Mouse (Mus musculus) kidney, embryonic 14.5 days (tissue): ENCODE results near the gene Ccdc157. TPM values are rescaled to one million over a fixed set of nuclear protein-coding genes. Genes with fewer than 3 reads are reported as not detected.
"Not testable (repeated sequence)": the region's sequence is repeated elsewhere in the genome, so short reads cannot be mapped to it uniquely, and the experiment has no call there.

Experiments used
- ATAC-seq: fragments of 200-750 bp; cut with Nextera tagmentation; 2 replicates; pipeline ENCODE4 v1.8.0; 2017; ENCODE audit warnings: moderate number of reproducible peaks, mild to moderate bottlenecking, moderate TSS enrichment, moderate library complexity; ENCODE audit not compliant: low FRiP score, low TSS enrichment
- H3K27ac ChIP-seq: fragments of 300-500 bp; sonication (generic); 2 replicates; pipeline ENCODE4 v1.5.1; 2014; ENCODE audit warnings: low read depth, mild to moderate bottlenecking, low read length, moderate library complexity, mixed read lengths
- H3K27me3 ChIP-seq: fragments of 300-500 bp; sonication (generic); 2 replicates; pipeline ENCODE4 v1.6.1; 2014; ENCODE audit warnings: mild to moderate bottlenecking, low read length; ENCODE audit not compliant: control insufficient read depth, insufficient read depth
- H3K36me3 ChIP-seq: fragments of 300-500 bp; sonication (generic); 2 replicates; pipeline ENCODE4 v1.6.1; 2014; ENCODE audit warnings: low read length, mixed read lengths; ENCODE audit not compliant: control insufficient read depth, insufficient read depth
- H3K4me1 ChIP-seq: fragments of 300-500 bp; sonication (generic); 2 replicates; pipeline ENCODE4 v1.6.1; 2014; ENCODE audit warnings: low read length, mixed read lengths; ENCODE audit not compliant: control insufficient read depth, insufficient read depth
- H3K4me2 ChIP-seq: fragments of 300-500 bp; sonication (generic); replicated peaks from 2 replicates; pipeline ENCODE4 v1.6.1; 2014; ENCODE audit warnings: low read depth, mild to moderate bottlenecking, low read length
- H3K4me3 ChIP-seq: fragments of 300-500 bp; sonication (generic); 2 replicates; pipeline ENCODE4 v1.5.1; 2014; ENCODE audit warnings: mild to moderate bottlenecking, low read length
- H3K9ac ChIP-seq: fragments of 300-500 bp; sonication (generic); 2 replicates; pipeline ENCODE4 v1.6.1; 2014; ENCODE audit warnings: low read depth, mild to moderate bottlenecking, low read length, moderate library complexity
- H3K9me3 ChIP-seq: fragments of 300-500 bp; sonication (generic); 2 replicates; pipeline ENCODE4 v1.6.1; 2016; ENCODE audit warnings: low read length; ENCODE audit not compliant: control insufficient read depth
- WGBS: fragments of 180-500 bp; shearing (Covaris S2); extraction: QIAGEN DNeasy Blood & Tissue Kit; methylation state at CpG from one replicate; pipeline ENCODE4 v1.1.7; 2014; 5-methylcytosine and 5-hydroxymethylcytosine counted together
- polyA plus RNA-seq: library from polyadenylated mRNA; unstranded; fragments of >200 nt; fragmentation: Nextera tagmentation; extraction: Ambion mirVana; gene quantifications from 2 replicates; pipeline ENCODE4 v1.2.1, GENCODE M21; 2014

The Ccdc157 gene
- polyA plus RNA-seq, 1 experiment from 2014 or later: 6.8 TPM

DNA sequence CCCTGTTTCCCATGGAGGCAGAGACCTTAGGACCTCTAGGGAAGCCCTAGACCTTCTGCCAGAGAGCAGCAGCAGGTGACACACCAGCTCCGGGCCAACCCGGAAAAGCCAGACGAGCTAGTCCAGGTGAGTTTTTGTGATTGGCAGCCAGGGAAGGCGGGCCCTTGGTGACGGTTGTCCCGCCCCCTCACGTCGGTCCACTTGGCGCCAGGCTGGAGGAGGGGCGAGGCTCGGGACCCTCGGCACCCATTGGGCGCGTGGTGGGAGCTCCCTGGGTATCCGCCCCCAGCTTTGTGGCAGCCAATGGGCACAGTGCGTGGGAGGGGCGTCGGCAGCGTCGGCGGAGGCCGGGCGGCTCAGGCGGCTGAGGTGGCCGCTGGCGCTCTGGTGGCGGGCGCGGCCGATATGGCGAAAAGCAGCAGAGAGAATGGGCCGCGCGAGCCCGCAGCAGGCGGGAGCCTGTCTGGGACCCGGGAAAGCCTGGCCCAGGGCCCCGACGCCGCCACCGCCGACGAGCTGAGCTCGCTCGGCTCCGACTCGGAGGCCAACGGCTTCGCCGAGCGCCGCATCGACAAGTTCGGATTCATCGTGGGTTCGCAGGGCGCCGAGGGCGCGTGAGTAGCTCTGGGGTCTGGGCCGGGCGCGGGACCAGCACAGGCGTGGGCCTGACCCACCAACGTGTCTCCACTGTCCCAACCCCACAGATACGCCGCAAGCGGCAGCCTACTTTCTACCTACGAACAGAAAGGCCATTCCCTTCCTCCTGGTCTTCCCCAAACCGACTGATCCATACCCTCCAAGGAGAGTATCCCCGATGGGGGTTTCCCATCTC, 26.6 kb upstream of the Ccdc157 start, which contains the start of gene Tbc1d10a:
Gene Tbc1d10a (plus strand): TSS at position 304 of the 832 bp plus-strand sequence.
- ATAC-seq: peak; percentile 97
- H3K36me3 ChIP-seq: peaks cover 20% of the 10 kb centered on the region
- H3K27ac ChIP-seq: peak within 1 kb of the TSS; percentile 37; the same call in 1 of the 2 replicates
- under 1% methylated on average over 57 of the region's 71 CpGs for WGBS
- H3K4me2 ChIP-seq: peak within 1 kb of the TSS; percentile 88
- H3K9me3 ChIP-seq: no peaks in the 10 kb centered on the region
- H3K27me3 ChIP-seq: no peaks in the 10 kb centered on the region
- H3K4me1 ChIP-seq: peaks cover 34% of the 10 kb centered on the region
- H3K4me3 ChIP-seq: peak within 1 kb of the TSS; percentile 88
- peak within 1 kb of the TSS; percentile 94 for H3K9ac ChIP-seq

DNA sequence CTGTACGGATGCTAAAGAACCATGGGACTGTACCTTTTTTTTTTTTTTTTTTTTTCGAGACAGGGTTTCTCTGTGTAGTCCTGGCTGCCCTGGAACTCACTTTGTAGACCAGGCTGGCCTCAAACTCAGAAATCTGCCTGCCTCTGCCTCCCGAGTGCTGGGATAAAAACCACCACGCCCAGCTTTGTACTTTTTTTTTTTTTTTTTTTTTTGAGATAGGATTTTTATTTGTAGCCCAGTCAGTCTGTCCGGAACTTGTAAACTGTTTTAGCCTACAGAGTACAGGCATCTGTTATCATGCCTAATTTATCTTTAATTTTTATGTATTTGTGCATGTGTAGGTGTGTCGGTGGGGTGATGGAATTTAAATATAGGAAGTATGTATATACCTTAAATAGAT, 25.4 kb upstream of the Ccdc157 start:
- H3K4me1 ChIP-seq: peaks cover 22% of the 10 kb centered on the region
- 89% methylated on average over 6 of the region's 6 CpGs for WGBS
- not testable (repeated sequence) for H3K9me3 ChIP-seq, ATAC-seq, H3K27ac ChIP-seq, H3K9ac ChIP-seq, H3K4me2 ChIP-seq, H3K27me3 ChIP-seq, H3K4me3 ChIP-seq
- peaks cover 32% of the 10 kb centered on the region for H3K36me3 ChIP-seq

DNA sequence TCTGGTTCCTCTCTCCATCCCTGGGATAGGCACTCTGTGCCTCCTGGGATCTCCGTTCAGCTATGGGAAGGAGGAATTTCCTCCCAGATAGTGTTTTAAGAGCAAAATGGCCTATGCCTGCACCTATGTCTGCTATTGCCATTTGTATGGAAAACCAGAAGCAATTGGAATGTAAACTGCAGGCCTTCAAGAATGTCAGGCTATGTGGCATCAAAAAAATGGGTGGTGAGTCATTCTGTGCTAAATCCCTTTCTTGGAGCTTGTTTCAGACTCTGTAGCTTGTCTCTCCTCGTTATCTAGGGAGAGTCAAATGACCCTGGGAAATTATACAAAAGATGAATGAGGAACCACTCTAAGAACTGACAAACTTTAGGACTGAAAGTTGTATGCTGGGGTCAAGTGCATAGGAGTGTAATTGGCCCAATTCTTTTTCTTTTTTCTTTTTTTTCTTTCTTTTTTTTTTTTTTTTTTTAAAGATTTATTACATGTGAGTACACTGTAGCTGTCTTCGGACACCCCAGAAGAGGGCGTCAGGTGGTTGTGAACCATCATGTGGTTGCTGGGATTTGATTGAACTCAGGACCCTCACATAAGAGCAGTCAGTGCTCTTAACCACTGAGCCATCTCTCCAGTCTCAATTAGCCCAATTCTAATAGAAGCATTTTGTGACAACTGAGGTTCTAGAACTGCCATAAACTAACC, 24.3 kb upstream of the Ccdc157 start:
- H3K4me1 ChIP-seq: peaks cover 16% of the 10 kb centered on the region
- 68% methylated on average over 4 of the region's 4 CpGs for WGBS
- no peak overlapping the region for H3K27ac ChIP-seq
- no peak overlapping the region for H3K9ac ChIP-seq
- ATAC-seq: no peak
- peaks cover 43% of the 10 kb centered on the region for H3K36me3 ChIP-seq
- no peaks in the 10 kb centered on the region for H3K9me3 ChIP-seq
- no peaks in the 10 kb centered on the region for H3K27me3 ChIP-seq
- H3K4me3 ChIP-seq: no peak overlapping the region
- no peak overlapping the region for H3K4me2 ChIP-seq

DNA sequence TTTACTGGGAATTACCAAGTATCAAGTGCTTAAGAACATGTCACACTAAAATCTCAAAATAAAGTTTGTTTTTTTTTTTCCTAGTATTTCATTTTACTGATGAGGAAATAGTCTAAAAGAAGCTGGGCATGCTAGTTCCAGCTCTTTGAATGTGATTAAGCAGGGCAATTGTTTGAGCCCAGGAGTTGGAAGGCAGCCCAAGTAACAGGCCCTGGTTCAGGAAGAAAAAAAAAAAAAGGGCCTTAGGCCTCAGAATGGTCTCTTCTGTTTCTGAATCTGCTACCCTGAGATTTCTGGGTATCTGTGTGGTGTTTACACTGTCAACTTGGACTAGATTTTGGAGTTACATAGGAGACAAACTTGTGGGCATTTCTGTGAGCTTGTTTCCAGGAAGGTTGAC, 23.4 kb upstream of the Ccdc157 start:
- H3K9ac ChIP-seq: no peak overlapping the region
- peaks cover 52% of the 10 kb centered on the region for H3K36me3 ChIP-seq
- H3K27me3 ChIP-seq: no peaks in the 10 kb centered on the region
- H3K4me1 ChIP-seq: peaks cover 14% of the 10 kb centered on the region
- no peaks in the 10 kb centered on the region for H3K9me3 ChIP-seq
- ATAC-seq: no peak
- no peak overlapping the region for H3K4me2 ChIP-seq
- H3K4me3 ChIP-seq: no peak overlapping the region
- H3K27ac ChIP-seq: no peak overlapping the region

- H3K27me3 ChIP-seq: no peaks in the 10 kb centered on the region
- H3K4me3 ChIP-seq: no peak overlapping the region
- peaks cover 66% of the 10 kb centered on the region for H3K36me3 ChIP-seq
- H3K9ac ChIP-seq: no peak overlapping the region
- H3K4me2 ChIP-seq: no peak overlapping the region
- H3K4me1 ChIP-seq: no peaks in the 10 kb centered on the region; the same call in 1 of the 2 replicates
- WGBS: 38% methylated on average over 1 of the region's 1 CpGs
- no peak overlapping the region for H3K27ac ChIP-seq
- ATAC-seq: no peak
- H3K9me3 ChIP-seq: no peaks in the 10 kb centered on the region
Observed at GRCm38 (mm10) chr11:4182061-4182460, 22.0 kb upstream of the Ccdc157 start.

- Histone ChIP-seq H3K4me3 (no peak overlapping the region), H3K27me3 (no peaks in the 10 kb centered on the region), H3K27ac (no peak overlapping the region), H3K36me3 (peaks cover 100% of the 10 kb centered on the region), H3K4me2 (no peak overlapping the region), H3K9ac (no peak overlapping the region), H3K4me1 (no peaks in the 10 kb centered on the region), H3K9me3 (no peaks in the 10 kb centered on the region)
- WGBS: 77% methylated on average over 4 of the region's 4 CpGs
- no peak for ATAC-seq
Observed at GRCm38 (mm10) chr11:4177716-4178115, 17.6 kb upstream of the Ccdc157 start.

DNA sequence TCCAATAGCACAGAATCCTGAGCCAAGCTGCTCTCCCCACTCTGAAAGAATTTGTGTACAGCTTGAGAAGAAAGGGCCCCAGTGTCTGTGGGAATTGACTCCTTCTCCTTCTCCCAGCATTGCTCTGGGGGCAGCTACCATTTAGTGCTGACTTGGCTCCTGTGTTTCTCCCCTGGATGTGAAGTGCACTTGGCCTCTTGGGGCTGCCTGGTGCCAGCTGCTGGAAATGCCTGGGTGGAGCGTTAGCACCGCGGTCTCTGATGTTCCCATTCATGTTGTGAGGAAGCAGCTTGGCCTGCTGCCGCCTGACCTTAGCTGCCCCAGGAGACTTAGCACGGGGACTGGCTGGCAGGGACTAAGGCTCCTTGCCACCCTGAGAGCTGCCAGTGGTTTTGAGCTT, 14.5 kb upstream of the Ccdc157 start:
- Histone ChIP-seq H3K4me3 (no peak overlapping the region), H3K27ac (no peak overlapping the region), H3K9me3 (no peaks in the 10 kb centered on the region), H3K9ac (no peak overlapping the region), H3K4me1 (no peaks in the 10 kb centered on the region), H3K4me2 (no peak overlapping the region), H3K36me3 (peaks cover 100% of the 10 kb centered on the region), H3K27me3 (no peaks in the 10 kb centered on the region)
- no peak for ATAC-seq
- WGBS: 94% methylated on average over 5 of the region's 5 CpGs

DNA sequence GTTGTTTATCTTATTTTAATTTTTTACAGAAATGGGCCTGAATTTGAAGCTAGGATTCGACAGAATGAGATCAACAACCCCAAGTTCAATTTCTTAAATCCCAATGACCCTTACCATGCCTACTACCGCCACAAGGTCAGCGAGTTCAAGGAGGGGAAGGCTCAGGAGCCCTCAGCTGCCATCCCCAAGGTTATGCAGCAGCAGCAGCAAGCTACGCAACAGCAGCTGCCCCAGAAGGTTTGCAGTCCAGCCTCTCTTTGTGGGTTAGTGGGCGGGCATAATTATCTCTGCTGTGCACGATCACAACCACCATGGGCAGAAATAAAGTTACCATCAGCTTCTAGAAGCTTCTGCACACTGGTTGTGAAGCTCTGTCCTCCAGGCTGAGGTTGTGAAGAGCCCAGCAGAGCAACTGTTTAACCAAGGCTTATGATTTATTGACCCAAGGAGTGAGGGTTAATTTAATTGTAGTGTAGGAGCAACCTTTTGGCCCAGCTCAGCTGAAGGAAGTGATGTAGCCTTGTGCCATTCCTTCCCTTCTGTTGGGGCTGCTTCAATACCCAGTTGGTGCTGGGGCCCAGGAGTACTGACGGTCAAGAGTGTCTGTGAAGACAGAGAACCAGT, 6.5 kb upstream of the Ccdc157 start:
- H3K27ac ChIP-seq: no peak overlapping the region
- no peak overlapping the region for H3K4me2 ChIP-seq
- ATAC-seq: no peak
- WGBS: 90% methylated on average over 7 of the region's 7 CpGs
- no peak overlapping the region for H3K9ac ChIP-seq
- peaks cover 3% of the 10 kb centered on the region for H3K4me1 ChIP-seq
- no peaks in the 10 kb centered on the region for H3K27me3 ChIP-seq
- H3K9me3 ChIP-seq: no peaks in the 10 kb centered on the region
- peaks cover 98% of the 10 kb centered on the region for H3K36me3 ChIP-seq
- no peak overlapping the region for H3K4me3 ChIP-seq

- H3K4me1 ChIP-seq: peaks cover 9% of the 10 kb centered on the region
- H3K36me3 ChIP-seq: peaks cover 86% of the 10 kb centered on the region
- H3K9me3 ChIP-seq: no peaks in the 10 kb centered on the region
- H3K27ac ChIP-seq: no peak overlapping the region
- 97% methylated on average over 2 of the region's 2 CpGs for WGBS
- H3K9ac ChIP-seq: no peak overlapping the region
- H3K27me3 ChIP-seq: no peaks in the 10 kb centered on the region
- no peak for ATAC-seq
- no peak overlapping the region for H3K4me3 ChIP-seq
- H3K4me2 ChIP-seq: no peak overlapping the region
Observed at GRCm38 (mm10) chr11:4164701-4165100, 4.6 kb upstream of the Ccdc157 start.
